Mouse (Mus musculus): ENCODE data around the gene Lrrc58. TPM values are rescaled to one million over a fixed set of nuclear protein-coding genes. Genes with fewer than 3 reads are reported as not detected.

Gene Lrrc58
- 25.8 and 28.1 TPM in 2 replicates for polyA plus RNA-seq (2012; rRNA removed; ENCODE audit: low replicate concordance)

GRCm38 (mm10) chr16:37867791-37868505 is at the start of gene Lrrc58:
TSS of gene Lrrc58 (plus strand) at chr16:37868389.

GRCm38 (mm10) chr16:37861029-37861428 is 7.2 kb upstream of the Lrrc58 start, which contains the start of gene Gm36028:
TSS of gene Gm36028 (minus strand) at chr16:37861146.

GRCm38 (mm10) chr16:37916138-37916817 is 48.1 kb downstream of the Lrrc58 start, which contains the start of gene Gpr156:
TSS of gene Gpr156 (plus strand) at chr16:37916496.

Other genes starting within 250 kb of the Lrrc58 start
- gene Ndufb4, start 213.9 kb upstream of the Lrrc58 start, polyA plus RNA-seq (2012; rRNA removed; ENCODE audit: low replicate concordance) = 70.7 and 90.5 TPM in 2 replicates
- 87.8 and 135 TPM in 2 replicates for gene Fstl1, start 91.5 kb upstream of the Lrrc58 start, polyA plus RNA-seq (2012; rRNA removed; ENCODE audit: low replicate concordance)
- 0.10 TPM in 1 of 2 replicates, not detected in the other for gene Gm36028, start 7.2 kb upstream of the Lrrc58 start, polyA plus RNA-seq (2012; rRNA removed; ENCODE audit: low replicate concordance)
- gene Gpr156, start 48.1 kb downstream of the Lrrc58 start, polyA plus RNA-seq (2012; rRNA removed; ENCODE audit: low replicate concordance) = 0.26 and 0.39 TPM in 2 replicates
- gene Gsk3b, start 220.6 kb downstream of the Lrrc58 start, polyA plus RNA-seq (2012; rRNA removed; ENCODE audit: low replicate concordance) = 13.4 and 14.0 TPM in 2 replicates